Mouse (Mus musculus): ENCODE measurements around the gene Kcnf1. TPM values are rescaled to one million over a fixed set of nuclear protein-coding genes. Genes with fewer than 3 reads are reported as not detected.

Gene Kcnf1
- total RNA-seq (2023): not detected

DNA sequence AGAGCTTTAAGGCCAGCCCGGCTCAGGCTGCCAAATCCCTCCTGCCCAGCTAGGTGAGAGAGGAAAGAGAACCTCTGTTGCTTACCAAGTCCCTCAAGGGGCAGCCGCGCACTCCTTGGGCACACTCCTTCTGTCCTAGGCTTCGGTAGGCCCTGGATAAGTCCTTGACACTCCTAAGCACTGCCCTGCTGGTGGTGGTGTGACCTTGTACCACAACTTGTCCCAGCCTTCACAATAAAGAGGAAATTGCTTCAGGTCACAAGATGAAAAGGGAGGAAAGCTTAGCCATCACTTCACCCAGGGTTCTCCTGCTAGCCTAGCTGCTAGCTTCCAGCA lies at the start of gene Kcnf1:
Gene Kcnf1, minus strand, starts transcription at position 132 of the 336 bp plus-strand sequence.

Other genes with a start within 250 kb of the Kcnf1 start
- 10 to 100 TPM; 73.0 to 79.6 TPM for gene Pqlc3, start 176.5 kb downstream of the Kcnf1 start, total RNA-seq (2023)
- under 1 TPM; 0.57 to 0.61 TPM for gene 2410004P03Rik, start 165.2 kb downstream of the Kcnf1 start, total RNA-seq (2023)
- gene Pdia6, start 89.7 kb upstream of the Kcnf1 start, total RNA-seq (2023): 100 to 1,000 TPM in 1 of 2 experiments, 10 to 100 TPM in 1; 82.7 to 101 TPM
- not detected for gene Atp6v1c2, start 152.5 kb upstream of the Kcnf1 start, total RNA-seq (2023)
- 1 to 10 TPM; 7.1 to 8.3 TPM for gene Nol10, start 171.6 kb upstream of the Kcnf1 start, total RNA-seq (2023)

Measured in neutrophil, adult 83 days (primary cell).